Mouse (Mus musculus) kidney, adult 2 months (tissue): Measurements from ENCODE around the gene Stau1. TPM values are rescaled to one million over a fixed set of nuclear protein-coding genes. Genes with fewer than 3 reads are reported as not detected.

Experiments used
- DNase-seq: peaks from one replicate; pipeline ENCODE4 v3.0.0; 2021
- H3K27ac ChIP-seq: fragments of 200-500 bp; 2 replicates; pipeline ENCODE4 v1.5.1; 2012; ENCODE audit warnings: low read depth, low read length, control low read depth, inconsistent platforms; ENCODE audit not compliant: insufficient read depth
- H3K27me3 ChIP-seq: fragments of 200-500 bp; replicated peaks from 2 replicates; pipeline ENCODE4 v1.6.1; 2012; ENCODE audit warnings: mild to moderate bottlenecking, moderate library complexity, low read length, inconsistent platforms; ENCODE audit not compliant: control insufficient read depth, insufficient read depth
- H3K36me3 ChIP-seq: fragments of 200-500 bp; 2 replicates; pipeline ENCODE4 v1.6.1; 2012; ENCODE audit warnings: mild to moderate bottlenecking, moderate library complexity, low read length, inconsistent platforms; ENCODE audit not compliant: control insufficient read depth, insufficient read depth
- H3K4me1 ChIP-seq: fragments of 200-500 bp; 2 replicates; pipeline ENCODE4 v1.6.1; 2011; ENCODE audit warnings: low read length; ENCODE audit not compliant: control insufficient read depth, insufficient read depth
- H3K4me3 ChIP-seq: fragments of 200-500 bp; 2 replicates; pipeline ENCODE4 v1.5.1; 2011; ENCODE audit warnings: mild to moderate bottlenecking, low read depth, low read length, control low read depth; ENCODE audit not compliant: insufficient read depth
- CTCF ChIP-seq: fragments of 200-500 bp; conservative IDR thresholded peaks from 2 replicates; pipeline ENCODE4 v1.5.1; 2011; ENCODE audit warnings: low read depth, mild to moderate bottlenecking, control low read depth, low read length, moderate library complexity, mixed read lengths; ENCODE audit not compliant: insufficient read depth, insufficient read length
- POLR2A ChIP-seq: fragments of 200-500 bp; IDR thresholded peaks from one replicate; pipeline ENCODE4 v1.6.1; 2011; ENCODE audit warnings: low read depth, low read length, control low read depth
- WGBS: fragments of 180-500 bp; shearing (Covaris S2); methylation state at CpG from one replicate; pipeline ENCODE4 v1.1.7; 2018; 5-methylcytosine and 5-hydroxymethylcytosine counted together
- polyA plus RNA-seq: library from polyadenylated mRNA; depleted of rRNA; stranded (reverse); fragments of >200 nt; gene quantifications from 2 replicates; pipeline ENCODE4 v1.2.3, GENCODE M21; 2012; rRNA removed

Gene Stau1
- polyA plus RNA-seq, 1 experiment: 34.2 TPM

DNA sequence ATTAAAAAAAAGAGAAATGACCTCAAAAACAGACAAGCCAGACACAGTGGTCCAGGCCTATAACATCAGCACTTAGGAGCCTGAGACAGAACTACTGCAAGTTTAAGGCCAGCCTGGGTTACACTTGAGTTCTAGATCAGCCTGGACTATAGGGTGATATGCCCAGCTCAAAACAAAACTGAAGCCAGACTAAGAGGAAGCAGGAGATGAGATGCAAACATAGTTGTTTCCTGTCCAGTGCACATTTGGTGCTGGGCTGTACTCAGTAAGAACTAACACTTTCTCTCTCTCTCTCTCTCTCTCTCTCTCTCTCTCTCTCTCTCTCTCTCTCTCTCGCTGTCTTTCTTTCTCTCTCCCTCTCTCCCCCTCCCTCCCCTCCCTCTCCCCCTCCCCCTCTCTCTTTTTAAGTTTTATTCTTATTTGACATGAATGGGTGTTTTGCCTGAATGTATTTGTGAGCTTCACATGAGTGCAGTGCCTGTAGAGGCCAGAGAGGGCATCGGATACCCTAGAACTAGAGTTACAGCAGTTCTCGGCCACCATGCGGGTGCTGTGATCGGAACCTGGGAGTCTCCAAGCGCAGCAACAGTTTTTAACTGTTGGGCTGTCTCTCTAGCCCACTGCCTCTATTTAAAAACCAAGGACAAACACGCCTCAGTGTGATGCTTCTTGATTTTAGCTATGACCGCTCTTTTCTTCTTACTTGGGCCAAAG lies 95.2 kb downstream of the Stau1 start:
- no peaks in the 10 kb centered on the region for H3K36me3 ChIP-seq
- WGBS: 90% methylated on average over 8 of the region's 8 CpGs
- H3K4me1 ChIP-seq: 0 out of 2 replicates have a peak, but pooled peaks cover 5% of the 10 kb centered on the region
- TF ChIP-seq POLR2A (no peak), CTCF (no peak)
- H3K27me3 ChIP-seq: no peaks in the 10 kb centered on the region
- no peak for DNase-seq
- H3K27ac ChIP-seq: no peak overlapping the region
- H3K4me3 ChIP-seq: no peak overlapping the region

DNA sequence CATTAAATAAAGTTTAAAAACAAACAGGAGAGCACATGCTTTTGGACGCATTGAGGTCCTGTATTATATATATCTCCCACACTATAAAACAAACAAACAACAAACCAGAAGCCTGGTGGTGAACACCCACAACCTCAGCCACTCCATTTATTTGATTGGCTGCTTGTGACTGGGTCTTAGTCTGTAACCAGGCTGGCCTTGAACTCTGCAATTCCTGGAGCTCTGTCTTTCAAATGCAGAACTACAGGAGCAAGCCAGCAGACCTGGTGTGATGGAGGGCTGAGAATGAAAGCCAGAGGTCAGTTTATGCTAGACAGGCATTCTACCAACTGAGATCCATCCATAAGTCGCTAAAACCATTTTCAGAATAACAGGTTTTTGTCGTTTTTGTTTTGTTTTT lies 96.4 kb downstream of the Stau1 start:
- 66% methylated on average over 3 of the region's 3 CpGs for WGBS
- Histone ChIP-seq H3K36me3 (no peaks in the 10 kb centered on the region), H3K4me3 (no peak overlapping the region), H3K27me3 (no peaks in the 10 kb centered on the region), H3K27ac (no peak overlapping the region), H3K4me1 (no peaks in the 10 kb centered on the region)
- DNase-seq: no peak
- no peak for TF ChIP-seq POLR2A
- no peak for TF ChIP-seq CTCF

DNA sequence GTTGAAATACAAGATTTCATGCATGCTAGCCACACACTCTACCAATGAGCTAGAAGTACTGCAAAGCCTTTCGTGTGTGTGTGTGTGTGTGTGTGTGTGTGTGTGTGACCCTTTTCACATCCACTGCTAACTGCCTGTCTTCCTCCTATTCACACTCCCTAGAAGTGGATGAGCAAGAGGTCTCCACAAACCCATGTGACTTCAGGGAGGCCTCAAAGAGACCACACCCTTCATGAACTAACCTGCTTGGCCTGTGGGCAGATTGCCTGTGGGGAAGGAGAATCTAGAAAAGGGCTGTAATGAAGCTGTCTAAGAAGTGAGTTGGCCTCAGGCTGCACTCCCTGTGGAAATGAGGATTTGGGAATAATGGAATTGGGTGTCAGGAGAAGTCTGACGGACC lies 96.9 kb downstream of the Stau1 start:
- 88% methylated on average over 2 of the region's 2 CpGs for WGBS
- TF ChIP-seq CTCF: no peak
- no peak for TF ChIP-seq POLR2A
- no peak overlapping the region for H3K27ac ChIP-seq
- H3K27me3 ChIP-seq: no peaks in the 10 kb centered on the region
- no peak overlapping the region for H3K4me3 ChIP-seq
- H3K4me1 ChIP-seq: no peaks in the 10 kb centered on the region
- no peak for DNase-seq
- no peaks in the 10 kb centered on the region for H3K36me3 ChIP-seq

Other genes starting within 250 kb of the Stau1 start
- gene Trp53rkb, start 203.8 kb downstream of the Stau1 start, polyA plus RNA-seq: 3.7 and 4.0 TPM in 2 replicates
- 17.9 and 18.7 TPM in 2 replicates for gene Arfgef2, start 190.7 kb downstream of the Stau1 start, polyA plus RNA-seq
- gene Cse1l, start 90.3 kb downstream of the Stau1 start, polyA plus RNA-seq: 15.8 TPM in 2 replicates
- 14.9 and 15.0 TPM in 2 replicates for gene Ddx27, start 18.9 kb upstream of the Stau1 start, polyA plus RNA-seq
- gene Znfx1, start 66.7 kb upstream of the Stau1 start, polyA plus RNA-seq: 58.7 and 60.9 TPM in 2 replicates
- gene Kcnb1, start 193.9 kb upstream of the Stau1 start, polyA plus RNA-seq: 2.9 and 4.0 TPM in 2 replicates
- 8.3 and 11.2 TPM in 2 replicates for gene Ptgis, start 244.3 kb upstream of the Stau1 start, polyA plus RNA-seq